In the genomic region with DNA sequence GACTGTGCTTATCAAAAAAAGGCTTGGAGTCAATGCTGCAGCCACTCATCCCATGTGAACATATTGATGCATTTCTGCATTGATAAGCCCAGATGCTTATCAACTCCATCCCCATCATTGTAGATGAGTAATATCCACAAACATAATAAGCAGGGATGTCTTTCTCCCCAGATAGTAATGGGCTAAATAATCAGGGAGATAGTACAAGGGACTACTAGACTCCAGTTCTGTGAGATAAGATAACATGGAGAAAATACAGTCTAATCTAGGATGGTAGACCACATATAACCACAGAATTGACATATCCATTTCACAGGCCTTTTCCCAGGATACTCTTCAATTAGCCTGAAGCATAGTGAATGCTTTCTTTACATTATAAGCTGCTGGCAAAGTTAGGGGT, we compare ENCODE assay signal across 20 mouse cellular contexts.
"Had no signal": no experiment of that assay in that cellular context is flagged by ENCODE, and none has a peak within 500 bp of the region (broad histone marks: within the 10 kb centered on the region; RNA-seq: fewer than 3 reads in every experiment).

No protein-coding gene starts in this region.

- H3K4me2 ChIP-seq: heart, embryonic 11.5 days; heart, embryonic 13.5 days; heart, embryonic 15.5 days; hindbrain, embryonic 13.5 days; hindbrain, embryonic 15.5 days; intestine, embryonic 15.5 days; limb, embryonic 12.5 days had no signal

- DNase-seq: gastrocnemius, postnatal 14 days; gastrocnemius, postnatal 36 days; heart, adult 11 months; heart, adult 2 months; heart, postnatal 14 days; heart, postnatal 36 days; kidney, adult 18-20 months; kidney, postnatal 10 days; kidney, postnatal 25 days; kidney, postnatal 4 days had no signal

- H3K27me3 ChIP-seq: heart, embryonic 13.5 days; heart, embryonic 15.5 days; hindbrain, embryonic 13.5 days; hindbrain, embryonic 15.5 days; intestine, embryonic 15.5 days; limb, embryonic 12.5 days had no signal

- H3K4me3 ChIP-seq: heart, adult 2 months; heart, embryonic 13.5 days; heart, embryonic 15.5 days; hindbrain, embryonic 13.5 days; hindbrain, embryonic 15.5 days; intestine, embryonic 15.5 days; layer of hippocampus, adult 2 months; left cerebral cortex, adult 2 months; limb, embryonic 10.5 days; limb, embryonic 12.5 days had no signal

- H3K9me3 ChIP-seq: heart, embryonic 13.5 days; heart, embryonic 15.5 days; hindbrain, embryonic 13.5 days; hindbrain, embryonic 15.5 days; intestine, embryonic 15.5 days; limb, embryonic 10.5 days; limb, embryonic 12.5 days had no signal

- H3K27ac ChIP-seq: heart, adult 2 months; heart, embryonic 13.5 days; heart, embryonic 15.5 days; hindbrain, embryonic 13.5 days; hindbrain, embryonic 15.5 days; intestine, embryonic 15.5 days; layer of hippocampus, adult 2 months; left cerebral cortex, adult 2 months; limb, embryonic 10.5 days; limb, embryonic 12.5 days had no signal

- H3K9ac ChIP-seq: heart, embryonic 13.5 days; heart, embryonic 15.5 days; hindbrain, embryonic 13.5 days; hindbrain, embryonic 15.5 days; intestine, embryonic 15.5 days; limb, embryonic 12.5 days had no signal

- H3K36me3 ChIP-seq: heart, embryonic 13.5 days; heart, embryonic 15.5 days; hindbrain, embryonic 13.5 days; hindbrain, embryonic 15.5 days; intestine, embryonic 15.5 days; limb, embryonic 10.5 days; limb, embryonic 12.5 days had no signal

- H3K4me1 ChIP-seq: heart, embryonic 13.5 days; heart, embryonic 15.5 days; intestine, embryonic 15.5 days had no signal
